Mouse (Mus musculus): ENCODE results near the gene Polr3e.
"Not testable (repeated sequence)": the region's sequence is repeated elsewhere in the genome, so short reads cannot be mapped to it uniquely, and the experiment has no call there.

Polr3e gene

DNA sequence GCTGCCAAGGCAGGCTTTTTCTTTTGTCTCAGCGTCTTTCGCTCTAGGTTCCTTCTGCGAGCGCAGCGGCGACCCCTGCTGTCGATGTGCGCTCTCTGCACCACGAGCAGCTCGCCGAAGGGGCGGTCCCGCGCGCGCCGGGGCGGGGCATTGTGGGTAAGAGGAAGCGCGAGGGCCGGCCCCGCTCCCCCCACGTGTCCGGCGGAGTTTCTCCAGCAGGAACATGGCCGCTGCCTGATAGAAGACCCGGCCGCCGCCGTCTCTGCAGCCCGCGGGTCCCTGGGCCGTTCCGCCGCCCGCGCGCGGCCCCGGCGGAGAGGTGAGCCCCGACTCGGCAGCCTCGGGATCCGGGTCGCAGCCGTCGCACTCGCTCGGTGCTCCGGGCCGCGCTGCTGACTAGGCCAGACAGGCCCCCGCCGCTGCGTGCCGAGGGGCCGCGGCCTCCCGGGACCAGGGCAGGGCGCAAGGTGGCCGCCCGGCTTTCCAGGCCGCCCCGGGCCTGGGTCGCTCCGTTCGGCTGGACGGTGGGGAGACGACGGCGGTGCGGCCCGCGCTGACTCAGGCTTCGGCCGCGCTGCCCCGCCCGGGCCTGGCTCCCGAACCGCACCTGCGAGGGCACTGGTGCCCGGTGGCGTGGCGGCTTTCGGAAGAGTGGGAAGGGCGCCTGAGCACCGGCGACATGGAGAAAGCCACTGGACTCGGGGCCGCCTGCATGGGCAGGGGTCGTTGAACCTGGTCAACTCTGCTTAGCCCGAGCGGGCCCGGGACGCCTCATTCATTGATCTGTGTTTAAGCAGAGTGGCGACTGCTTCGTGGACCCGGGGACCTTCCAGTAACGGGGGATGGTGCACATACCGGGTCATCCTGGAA is at the start of gene Polr3e:
Gene Polr3e (plus strand): TSS at position 153 of the 870 bp plus-strand sequence.
- DNase-seq (ENCODE audit: low read depth): peak; percentile 99

DNA sequence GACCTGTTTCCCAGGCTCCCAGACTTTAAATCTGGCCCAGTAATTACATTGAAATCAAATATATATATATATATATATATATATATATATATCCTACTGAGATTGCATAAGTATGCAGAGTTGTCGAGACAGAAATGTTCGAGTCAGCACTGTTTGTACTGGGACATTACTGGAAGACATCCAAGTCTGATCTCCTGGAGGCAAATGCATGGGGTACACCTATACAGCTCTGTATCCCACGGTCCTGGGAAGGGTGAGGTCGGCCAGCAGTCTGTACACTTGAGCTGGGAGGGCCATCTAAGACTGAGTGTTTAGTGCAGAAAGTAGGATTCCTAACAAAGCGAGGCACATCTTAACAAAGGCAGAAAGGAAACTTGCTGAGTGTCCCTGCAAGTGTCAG is 47.7 kb upstream of the Polr3e start:
- no peak for DNase-seq (ENCODE audit: low read depth)

DNA sequence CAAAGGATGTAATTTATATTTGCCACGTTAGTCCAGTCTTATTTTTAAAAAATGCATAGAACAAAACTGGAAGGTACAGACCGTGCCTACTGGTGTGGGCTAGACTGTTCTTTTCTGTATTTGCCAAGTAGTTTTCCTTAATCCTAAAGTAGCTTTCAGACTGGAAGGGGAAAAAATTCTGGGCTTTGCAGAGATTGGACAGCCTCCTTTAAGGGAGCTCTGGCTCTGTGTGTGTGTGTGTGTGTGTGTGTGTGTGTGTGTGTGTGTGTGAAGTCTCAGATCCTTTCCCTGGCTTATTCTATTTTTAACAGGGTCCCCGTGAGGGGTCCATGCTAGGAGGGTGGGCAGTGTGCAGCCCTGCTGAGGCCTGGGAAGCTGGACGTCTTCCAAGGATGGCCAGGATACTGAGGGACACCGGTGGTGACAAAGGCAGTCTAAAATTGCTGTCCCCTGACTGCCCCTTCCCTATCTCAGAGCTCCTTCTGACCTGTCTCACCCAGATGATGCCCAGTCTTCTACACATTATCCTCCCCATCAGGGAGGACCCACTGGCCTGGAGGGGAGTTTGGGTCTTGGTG is 47.0 kb upstream of the Polr3e start:
- no peak for DNase-seq (ENCODE audit: low read depth)

DNA sequence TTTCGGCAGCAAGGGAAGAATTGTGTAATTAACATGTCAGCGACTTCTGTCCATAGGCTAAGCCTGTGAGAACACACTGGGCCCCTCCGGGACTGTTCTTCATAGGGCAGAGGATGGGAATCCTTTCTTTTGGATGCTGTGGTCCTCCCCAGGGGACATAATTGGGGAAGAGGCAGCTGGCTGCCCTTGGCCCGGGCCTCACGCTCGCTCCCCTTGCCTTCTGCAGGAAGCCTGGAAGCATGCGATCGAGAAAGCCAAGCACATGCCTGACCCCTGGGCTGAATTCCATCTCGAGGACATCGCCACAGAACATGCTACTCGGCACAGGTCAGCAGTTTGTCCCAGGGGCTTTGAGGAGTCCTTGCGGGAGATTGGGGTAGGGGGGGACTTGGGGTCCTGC is 44.5 kb upstream of the Polr3e start:
- no peak for DNase-seq (ENCODE audit: low read depth)

DNA sequence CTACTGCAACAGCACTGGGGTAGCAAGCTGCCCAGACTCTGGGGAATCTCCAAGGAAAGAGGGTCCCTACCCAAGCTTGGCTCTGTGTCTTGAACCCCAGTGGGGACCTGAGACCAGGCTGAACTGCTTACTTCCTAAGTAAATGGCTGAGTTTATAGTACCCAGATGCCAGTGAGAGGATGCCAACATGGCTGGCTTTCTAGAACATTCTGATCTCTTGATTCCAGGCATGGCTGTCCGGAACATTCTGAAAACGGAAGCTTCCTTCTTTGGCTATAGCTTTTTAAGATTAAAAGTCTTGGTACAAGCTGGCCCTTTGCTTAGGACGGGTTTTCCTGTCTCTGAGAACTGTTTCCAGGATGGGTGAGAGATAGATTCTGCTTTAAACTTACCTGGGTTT is 43.5 kb upstream of the Polr3e start:
- DNase-seq (ENCODE audit: low read depth): no peak

DNA sequence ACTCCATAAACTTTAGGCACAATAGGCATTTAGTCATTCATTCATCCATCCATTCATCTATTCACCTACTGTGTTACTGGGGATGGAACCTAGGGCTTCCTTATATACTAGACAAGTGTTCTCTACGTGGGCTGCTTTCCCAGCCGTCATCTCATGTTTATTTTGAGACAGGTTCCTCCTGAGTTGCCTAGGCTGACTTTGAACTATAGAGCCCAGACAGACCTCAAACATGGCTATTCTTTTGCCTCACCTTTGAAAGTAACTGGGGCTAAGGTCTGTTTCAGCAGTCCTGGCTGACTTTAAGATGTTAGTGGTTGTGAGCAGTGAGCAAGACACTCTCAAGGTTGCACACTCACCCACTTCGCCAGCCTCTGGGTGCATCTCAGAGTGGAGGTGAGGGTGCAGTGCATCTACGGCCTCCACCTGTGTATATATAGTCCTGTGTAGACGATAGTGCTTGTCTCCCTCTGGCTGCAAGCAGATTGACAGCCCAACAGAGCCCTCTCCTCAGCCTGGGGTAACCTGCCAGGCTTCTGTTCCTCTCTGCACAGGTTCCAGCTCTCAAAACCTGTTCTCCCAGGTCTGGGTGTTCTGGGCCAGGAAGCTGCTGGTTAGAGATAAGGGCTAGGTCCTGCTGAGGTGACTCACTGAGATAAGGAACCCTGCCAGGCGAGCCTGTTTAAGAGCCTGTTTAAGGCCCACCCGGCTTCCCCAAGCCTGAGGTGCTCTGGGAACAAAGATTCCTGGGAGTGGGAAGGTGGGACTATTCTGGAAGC is 42.6 kb upstream of the Polr3e start:
- DNase-seq (ENCODE audit: low read depth): peak; percentile 90

DNA sequence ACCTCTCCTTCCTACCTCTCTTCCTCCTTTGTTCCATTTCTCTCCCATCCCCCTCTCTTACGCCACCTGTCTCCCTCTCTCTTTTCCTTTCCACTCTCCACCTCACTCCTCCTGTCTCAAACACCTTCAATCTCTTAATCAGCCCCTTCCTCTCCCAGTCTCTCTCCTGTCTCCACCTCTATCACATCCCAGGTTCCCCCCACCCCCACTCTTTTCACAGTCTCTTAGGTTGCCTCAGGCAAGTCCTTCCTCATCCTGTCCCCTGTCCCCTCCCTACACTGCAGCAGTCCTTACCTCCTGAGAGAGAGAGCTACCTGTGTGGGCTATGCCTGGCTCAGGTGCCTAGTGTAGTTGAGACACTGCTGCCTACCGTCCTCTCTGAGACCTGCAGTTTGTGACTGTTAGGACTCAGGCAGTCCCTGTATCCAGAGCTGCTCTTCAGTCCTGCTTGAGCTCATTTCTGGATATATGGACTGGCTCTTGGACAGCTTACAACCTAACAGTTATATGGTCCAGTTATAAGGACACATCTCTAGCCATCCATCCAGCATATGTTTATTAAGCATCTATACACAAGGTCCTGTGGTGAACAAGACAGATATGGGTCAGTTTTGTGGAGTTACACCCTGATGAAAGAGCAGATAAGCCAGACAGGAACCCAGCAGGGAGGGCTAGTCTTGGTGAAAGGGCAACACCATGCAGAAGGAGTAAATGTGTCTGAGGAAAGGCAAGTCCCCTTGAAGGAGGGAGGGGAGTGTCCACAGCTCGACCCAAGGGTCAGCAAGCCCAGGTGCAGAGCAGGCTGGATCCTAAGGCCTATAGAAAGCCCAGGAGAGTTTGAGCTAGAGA is 41.8 kb upstream of the Polr3e start:
- peak; percentile 59 for DNase-seq (ENCODE audit: low read depth)

DNA sequence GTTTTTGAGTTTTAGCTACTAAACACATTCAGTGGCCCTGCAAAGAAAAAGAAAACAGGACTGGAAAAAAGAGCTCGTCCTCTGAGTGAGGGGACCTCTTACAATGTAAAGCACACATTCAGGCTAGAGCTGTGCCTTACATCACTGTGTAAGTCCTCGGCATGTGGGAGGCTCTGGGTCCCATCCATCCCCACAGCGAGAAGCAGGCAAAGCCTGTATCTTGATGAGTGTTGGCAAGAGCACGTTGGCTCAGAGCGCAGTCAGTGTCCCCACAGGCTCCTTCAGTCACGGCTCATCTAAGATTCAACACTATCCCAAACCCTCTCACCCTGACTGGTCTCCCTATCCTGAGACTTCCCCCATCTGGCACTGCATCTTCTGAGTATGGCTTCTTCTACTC is 39.3 kb upstream of the Polr3e start:
- DNase-seq (ENCODE audit: low read depth): no peak

DNA sequence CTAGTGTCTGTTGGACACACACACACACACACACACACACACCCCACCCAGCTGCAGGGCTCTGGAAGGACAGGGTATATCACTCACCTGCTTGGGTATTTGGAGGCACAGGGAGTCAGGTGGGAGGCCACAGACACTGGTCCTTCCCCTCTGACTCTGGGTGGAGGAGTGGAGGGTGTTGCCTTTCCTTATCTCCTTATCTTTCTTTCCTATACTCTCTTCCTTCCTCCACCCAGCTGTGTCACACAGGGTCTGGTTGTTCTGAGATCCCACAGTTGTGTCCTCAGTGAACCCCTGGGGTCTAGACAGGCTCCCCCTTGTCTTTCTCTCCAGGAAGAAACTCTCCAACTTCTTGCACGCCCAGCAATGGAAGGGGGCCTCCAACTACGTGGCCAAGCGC is 37.6 kb upstream of the Polr3e start:
- no peak for DNase-seq (ENCODE audit: low read depth)

DNA sequence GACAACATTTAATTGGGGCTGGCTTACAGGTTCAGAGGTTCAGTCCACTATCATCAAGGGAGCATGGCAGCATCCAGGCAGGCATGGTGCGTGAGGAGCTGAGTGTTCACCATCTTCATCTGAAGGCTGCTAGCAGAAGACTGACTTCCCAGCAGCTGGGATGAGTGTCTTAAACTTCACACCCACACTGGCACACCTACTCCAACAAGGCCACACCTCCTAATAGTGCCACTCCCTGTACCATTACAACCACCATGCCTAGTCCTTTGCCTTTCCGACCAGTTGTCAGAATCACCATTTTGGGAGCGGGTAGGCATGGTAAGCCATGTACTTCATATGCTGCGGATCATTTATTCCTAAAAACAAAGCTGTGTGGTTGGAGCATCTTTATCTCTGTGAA is 36.8 kb upstream of the Polr3e start:
- DNase-seq (ENCODE audit: low read depth): no peak

DNA sequence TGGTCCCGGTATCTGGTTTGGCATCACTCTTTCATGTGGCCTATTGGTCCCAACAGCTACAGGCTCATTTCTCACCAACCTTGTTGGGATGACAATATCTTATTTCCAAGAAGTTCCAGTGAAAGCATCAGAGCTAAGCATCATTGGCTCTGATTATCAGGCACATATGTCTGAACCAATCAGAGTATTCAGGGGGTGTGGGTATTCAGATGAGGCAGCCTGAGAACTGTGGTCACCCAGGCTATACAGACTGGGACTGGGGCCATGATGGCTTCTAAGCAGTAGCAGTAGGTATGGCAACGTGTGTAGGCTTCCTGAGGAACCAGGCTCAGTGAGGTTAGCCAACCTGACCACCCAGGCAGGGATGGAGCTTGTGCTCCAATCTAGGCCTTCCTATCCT is 36.1 kb upstream of the Polr3e start:
- peak; percentile 51 for DNase-seq (ENCODE audit: low read depth)

DNA sequence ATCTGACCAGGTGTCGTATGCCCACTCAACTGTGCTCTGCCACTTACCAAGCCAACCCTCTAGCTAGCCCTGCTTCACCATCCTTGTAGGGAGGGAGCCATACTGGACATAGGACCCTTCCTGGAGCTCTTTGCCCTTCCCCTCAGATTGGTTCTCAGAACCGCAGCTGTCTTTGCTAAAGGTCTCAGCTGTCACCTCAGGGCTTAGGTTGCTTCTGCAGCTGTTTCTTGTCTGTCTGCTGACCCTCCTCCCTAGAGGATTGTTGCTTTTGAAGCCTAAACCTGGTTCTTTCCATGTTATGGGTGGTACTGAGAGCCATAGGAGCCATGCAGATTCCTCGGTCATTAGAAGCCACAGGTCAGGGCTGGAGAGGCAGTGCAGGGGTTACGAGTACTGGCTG is 34.9 kb upstream of the Polr3e start:
- DNase-seq (ENCODE audit: low read depth): no peak

DNA sequence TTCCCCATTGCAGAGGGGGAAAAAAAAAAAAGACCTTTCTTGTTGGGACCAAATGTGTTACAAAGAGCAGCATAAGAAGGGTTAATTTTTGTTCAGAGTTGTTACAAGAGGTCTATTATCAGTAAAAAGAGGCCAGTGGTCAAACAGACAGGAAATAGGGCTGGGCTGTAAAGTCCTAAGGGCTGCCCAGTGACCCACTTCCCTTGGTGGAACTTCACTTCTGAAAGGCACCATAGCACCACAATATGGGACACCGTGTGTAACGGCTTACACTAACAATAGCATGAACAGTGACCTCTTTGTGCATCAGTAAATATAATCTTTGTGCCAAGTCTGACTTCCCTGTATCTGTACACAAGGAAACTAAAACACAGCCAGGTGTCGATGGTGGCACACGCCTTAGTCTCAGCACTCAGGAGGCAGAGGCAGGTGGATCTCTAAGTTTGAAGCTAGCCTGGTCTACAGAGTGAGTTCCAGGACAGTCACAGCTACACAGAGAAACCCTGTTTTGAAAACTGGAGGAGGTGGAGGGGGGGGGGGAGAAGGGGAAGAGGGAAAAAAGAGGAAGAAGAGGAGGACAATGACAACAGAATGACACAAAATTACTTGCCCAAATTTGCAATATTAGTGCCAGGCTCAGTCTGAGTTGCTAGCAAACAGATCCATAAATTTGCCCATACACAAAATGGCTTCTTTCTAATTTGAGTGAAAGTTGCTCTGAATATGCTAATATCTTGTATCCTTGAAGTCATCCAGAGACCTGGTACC is 33.8 kb upstream of the Polr3e start:
- peak; percentile 88 for DNase-seq (ENCODE audit: low read depth)

DNA sequence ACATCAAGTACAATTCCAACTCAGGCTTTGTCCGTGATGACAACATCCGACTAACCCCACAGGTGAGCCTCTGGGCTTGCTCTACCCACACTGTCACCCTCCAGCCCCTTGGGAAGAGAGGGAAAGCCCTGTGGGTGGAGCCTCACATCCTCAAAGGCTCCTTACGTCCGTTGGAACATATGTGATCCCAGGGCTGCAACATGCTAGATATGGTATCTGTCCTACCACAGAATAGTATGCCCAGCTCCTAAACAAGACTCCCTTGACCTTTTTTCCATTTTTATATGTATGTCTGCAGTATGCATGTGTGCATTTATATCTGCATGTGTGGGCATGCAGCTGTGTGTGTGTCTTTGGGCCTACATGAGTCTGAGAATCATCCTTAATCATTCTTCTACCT is 32.8 kb upstream of the Polr3e start:
- DNase-seq (ENCODE audit: low read depth): no peak

DNA sequence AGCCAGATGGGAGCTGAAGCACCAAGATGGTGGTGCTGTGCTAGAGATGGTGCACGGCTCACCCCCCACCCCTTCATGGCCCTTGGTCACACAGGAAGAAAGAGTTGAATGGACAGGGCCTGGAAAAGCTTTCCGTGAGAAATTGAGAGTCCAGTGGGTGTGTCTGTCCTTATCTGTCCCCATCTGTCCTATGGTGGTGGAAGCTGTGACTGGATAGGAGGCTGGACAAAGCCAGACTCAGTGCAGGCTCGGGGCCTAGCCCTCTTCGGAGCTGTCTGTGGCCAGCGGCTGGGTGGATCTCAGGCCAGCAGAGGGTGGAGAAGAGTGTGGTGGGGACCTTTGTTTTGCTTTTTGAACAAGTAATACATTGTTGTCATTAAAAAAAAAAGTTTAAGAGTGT is 24.4 kb upstream of the Polr3e start:
- no peak for DNase-seq (ENCODE audit: low read depth)

DNA sequence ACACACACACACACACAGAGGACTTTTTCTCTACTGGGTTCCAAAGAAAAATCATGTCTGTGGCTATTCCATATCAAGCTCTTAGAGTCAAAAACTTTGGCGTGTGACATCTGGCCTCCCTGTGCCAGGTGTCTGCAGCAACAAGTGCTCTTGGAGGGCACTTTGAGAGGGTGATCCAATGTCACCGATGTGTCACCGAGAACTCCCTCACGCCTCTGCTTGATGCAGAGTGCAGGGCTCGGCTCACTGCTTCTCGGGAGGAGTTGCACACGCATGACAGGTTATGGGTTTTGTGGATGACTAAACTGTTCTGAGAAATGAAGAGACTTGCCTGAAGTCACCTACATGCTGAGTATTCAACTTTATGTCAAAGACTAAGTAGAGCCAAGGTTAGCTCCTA is 20.5 kb upstream of the Polr3e start:
- no peak for DNase-seq (ENCODE audit: low read depth)

DNA sequence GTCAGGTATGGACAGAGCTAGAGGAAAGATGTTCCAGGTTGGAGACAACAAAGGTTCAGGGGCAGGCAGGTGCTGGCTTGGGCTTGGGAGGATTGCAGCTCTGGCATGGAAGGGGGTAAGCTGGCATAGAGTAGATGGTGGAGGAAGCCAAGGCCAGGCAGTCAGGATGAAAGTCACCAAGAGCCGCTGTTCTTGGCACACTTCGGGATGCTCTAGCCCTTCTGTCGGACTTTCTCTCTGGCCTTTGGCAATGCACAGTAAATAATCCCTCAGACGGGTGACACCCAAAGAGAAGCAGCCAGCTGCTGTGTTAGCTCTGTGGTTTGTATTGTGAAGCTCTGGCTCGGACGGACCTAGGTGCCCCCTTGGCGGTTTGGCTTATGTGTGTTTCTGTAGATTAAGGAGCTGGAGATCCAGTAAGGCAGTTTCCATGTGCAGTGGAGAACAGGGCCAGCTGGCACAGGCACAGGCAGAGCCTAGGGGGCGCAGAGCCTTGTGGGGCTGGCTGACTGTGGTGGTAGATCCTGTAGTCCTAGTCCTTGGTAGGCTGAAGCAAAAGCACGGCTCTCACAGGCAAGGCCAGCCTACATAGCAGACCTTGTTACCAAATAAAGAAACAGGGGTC is 19.7 kb upstream of the Polr3e start:
- DNase-seq (ENCODE audit: low read depth): no peak

DNA sequence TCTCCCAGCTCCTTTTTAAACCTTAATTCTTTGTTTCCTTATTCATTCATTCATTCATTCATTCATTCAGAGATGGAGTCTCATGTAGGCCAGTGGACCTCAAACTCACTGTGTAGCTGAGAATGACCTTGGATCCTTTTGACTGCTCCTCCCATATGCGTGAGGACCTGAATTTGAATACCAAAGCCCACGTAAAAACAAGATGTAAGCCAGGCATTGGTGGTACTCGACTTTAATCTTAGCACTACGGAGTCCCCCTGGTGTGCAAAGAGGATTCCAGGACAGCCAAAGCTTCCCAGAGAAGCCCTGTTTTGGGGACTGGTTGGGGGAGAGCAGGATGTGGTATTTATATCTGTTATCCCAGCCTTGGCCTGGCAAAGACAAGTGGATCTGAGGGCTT is 17.4 kb upstream of the Polr3e start:
- no peak for DNase-seq (ENCODE audit: low read depth)

DNA sequence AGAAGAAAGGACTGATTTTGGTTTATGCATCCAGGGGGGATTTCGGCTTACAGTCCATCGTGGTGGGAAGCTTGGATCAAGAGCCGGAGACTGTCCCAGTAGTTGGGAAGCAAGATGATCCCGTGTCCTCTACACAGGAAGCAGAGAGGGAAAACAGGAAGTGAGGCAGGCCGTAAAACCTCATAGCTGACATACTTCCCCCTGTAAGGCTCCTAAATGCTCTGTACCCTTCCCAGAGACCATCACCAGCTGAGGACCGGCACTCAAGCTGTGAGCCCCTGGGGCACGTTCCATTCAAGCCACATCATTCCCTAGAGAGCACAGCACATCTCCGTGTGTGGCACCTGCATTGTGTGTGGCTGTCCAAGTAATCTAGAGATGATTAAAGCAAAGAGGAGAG is 15.8 kb upstream of the Polr3e start:
- no peak for DNase-seq (ENCODE audit: low read depth)

DNA sequence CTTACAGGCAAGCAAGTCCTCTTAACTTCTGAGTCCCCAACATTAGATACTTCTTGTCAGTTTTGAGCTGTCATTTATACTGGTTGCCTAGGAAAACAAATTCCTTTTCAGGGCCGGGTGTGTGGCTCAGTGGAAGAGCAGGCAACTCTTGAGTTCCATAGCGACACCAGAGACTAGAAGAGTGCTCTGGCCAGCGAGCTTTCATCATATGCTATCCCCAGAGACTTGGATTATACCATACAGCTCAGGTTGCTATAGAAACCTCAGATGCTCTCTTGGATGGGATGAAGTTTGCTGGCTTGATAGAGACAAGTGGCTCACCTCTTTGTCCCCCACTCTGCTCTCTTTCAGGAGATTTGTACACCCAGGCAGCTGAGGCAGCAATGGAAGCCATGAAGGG is 14.6 kb upstream of the Polr3e start:
- DNase-seq (ENCODE audit: low read depth): no peak

DNA sequence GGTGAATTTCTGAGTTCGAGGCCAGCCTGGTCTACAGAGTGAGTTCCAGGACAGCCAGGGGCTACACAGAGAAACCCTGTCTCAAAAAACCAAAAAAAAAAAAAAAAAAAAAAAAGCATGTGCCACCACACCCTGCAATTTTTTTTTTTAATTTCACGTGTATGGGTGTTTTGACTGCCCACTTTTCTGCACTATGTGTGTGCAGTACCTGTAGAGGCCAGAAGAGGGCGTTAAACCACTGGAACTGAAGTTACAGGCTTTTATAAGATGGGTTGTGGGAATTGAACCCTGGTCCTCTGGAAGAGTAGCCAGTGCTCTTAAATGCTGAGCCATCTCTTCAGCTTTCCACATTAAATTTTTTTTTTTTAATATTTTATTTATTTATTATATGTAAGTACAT is 7.4 kb upstream of the Polr3e start:
- not testable (repeated sequence) for DNase-seq (ENCODE audit: low read depth)
